ENCODE assay signal across 13 mouse cellular contexts in genomic region chr10:4047666-4048065, GRCm38 (mm10).
"Had no signal": no experiment of that assay in that cellular context is flagged by ENCODE, and none has a peak within 500 bp of the region (broad histone marks: within the 10 kb centered on the region; RNA-seq: fewer than 3 reads in every experiment).

No protein-coding gene starts in this region.

- H3K4me1 ChIP-seq: limb, embryonic 12.5 days; liver, embryonic 13.5 days; lung, embryonic 15.5 days had no signal

- DNase-seq: kidney, postnatal 14 days; liver; liver, embryonic 13.5 days; liver, postnatal 0 days; lung, postnatal 14 days; thymus, adult 2 months; thymus, postnatal 25 days had no signal

- H3K4me2 ChIP-seq: kidney, embryonic 15.5 days; limb, embryonic 12.5 days; liver, embryonic 13.5 days; lung, embryonic 15.5 days; midbrain, embryonic 11.5 days had no signal

- H3K36me3 ChIP-seq: limb, embryonic 12.5 days had no signal

- H3K4me3 ChIP-seq: kidney, embryonic 15.5 days; limb, embryonic 12.5 days; liver, embryonic 13.5 days; lung, embryonic 15.5 days; megakaryocyte, embryonic 14.5 days had no signal

- H3K27ac ChIP-seq: limb, embryonic 12.5 days; liver, embryonic 13.5 days; lung, embryonic 15.5 days; macrophage had no signal

- ATAC-seq: liver, postnatal 0 days had no signal

- H3K9ac ChIP-seq: kidney, embryonic 15.5 days; limb, embryonic 12.5 days; liver, embryonic 13.5 days; liver, postnatal 0 days; lung, embryonic 15.5 days had no signal

- H3K27me3 ChIP-seq: kidney, embryonic 15.5 days; limb, embryonic 12.5 days; liver, embryonic 13.5 days; lung, embryonic 15.5 days; megakaryocyte, embryonic 14.5 days had no signal

- H3K9me3 ChIP-seq: kidney, embryonic 15.5 days; limb, embryonic 12.5 days; liver, embryonic 13.5 days; lung, embryonic 15.5 days; megakaryocyte, embryonic 14.5 days had no signal
